Mouse (Mus musculus) bone marrow macrophage, adult 2 months (primary cell): ENCODE measurements around the gene Tmem115. TPM values are rescaled to one million over a fixed set of nuclear protein-coding genes. Genes with fewer than 3 reads are reported as not detected.

Experiments
- H3K27ac ChIP-seq: 2 replicates; pipeline ENCODE4 v1.5.1; 2012; ENCODE audit warnings: low read depth, low read length; ENCODE audit not compliant: insufficient read depth
- H3K4me1 ChIP-seq: 2 replicates; pipeline ENCODE4 v1.6.1; 2012; ENCODE audit warnings: low read length; ENCODE audit not compliant: control insufficient read depth, insufficient read depth
- H3K4me3 ChIP-seq: 2 replicates; pipeline ENCODE4 v1.5.1; 2012; ENCODE audit warnings: mild to moderate bottlenecking, low read length, moderate library complexity; ENCODE audit not compliant: insufficient read depth
- CTCF ChIP-seq: IDR thresholded peaks from 2 replicates; pipeline ENCODE4 v1.5.1; 2012; ENCODE audit warnings: low read depth, mild to moderate bottlenecking, low read length, moderate library complexity
- POLR2A ChIP-seq: IDR thresholded peaks from 2 replicates; pipeline ENCODE4 v1.6.1; 2012; ENCODE audit warnings: mild to moderate bottlenecking, low read depth, low read length, borderline replicate concordance
- polyA plus RNA-seq: library from polyadenylated mRNA; stranded (reverse); fragments of >200 nt; gene quantifications from 2 replicates; pipeline ENCODE4 v1.2.4, GENCODE M21; 2012; ENCODE audit not compliant: missing spikeins, insufficient read depth, insufficient read length

The Tmem115 gene
- polyA plus RNA-seq, 1 experiment, result 20.9 TPM

GRCm38 (mm10) chr9:107579023-107579900 is 45.5 kb downstream of the Tmem115 start:
- peak overlapping the region; percentile 84 for H3K27ac ChIP-seq
- H3K4me3 ChIP-seq, result peak overlapping the region; percentile 2; the same call in 1 of the 2 replicates
- no peak for TF ChIP-seq POLR2A
- no peak for TF ChIP-seq CTCF
- peaks cover 25% of the 10 kb centered on the region for H3K4me1 ChIP-seq

GRCm38 (mm10) chr9:107580501-107581317 is 47.0 kb downstream of the Tmem115 start, which contains the start of gene Hyal3:
Gene Hyal3, plus strand, starts transcription at chr9:107580818.
- H3K4me1 ChIP-seq, result peaks cover 17% of the 10 kb centered on the region
- peak within 1 kb of the TSS; percentile 84 for H3K27ac ChIP-seq

GRCm38 (mm10) chr9:107581584-107581983 is 47.8 kb downstream of the Tmem115 start:
- no peak for TF ChIP-seq CTCF
- no peak for TF ChIP-seq POLR2A
- H3K4me1 ChIP-seq, result peaks cover 19% of the 10 kb centered on the region
- H3K4me3 ChIP-seq, result peak overlapping the region; percentile 69
- H3K27ac ChIP-seq, result peak overlapping the region; percentile 84; the same call in 1 of the 2 replicates

More at GRCm38 (mm10) chr9:107580501-107581317, 47.0 kb downstream of the Tmem115 start, which contains the start of gene Hyal3:
- peak within 1 kb of the TSS; percentile 69 for H3K4me3 ChIP-seq
- TF ChIP-seq CTCF (0 out of 2 replicates have a peak, but pooled peaks have one; percentile 8), POLR2A (0 out of 2 replicates have a peak, but pooled peaks have one; percentile 75)

GRCm38 (mm10) chr9:107582509-107583062 is 48.8 kb downstream of the Tmem115 start:
- TF ChIP-seq POLR2A, result no peak
- TF ChIP-seq CTCF, result no peak
- peaks cover 21% of the 10 kb centered on the region for H3K4me1 ChIP-seq
- H3K4me3 ChIP-seq, result no peak overlapping the region
- H3K27ac ChIP-seq, result no peak overlapping the region

GRCm38 (mm10) chr9:107583174-107583573 is 49.4 kb downstream of the Tmem115 start:
- H3K27ac ChIP-seq, result no peak overlapping the region
- TF ChIP-seq POLR2A (no peak), CTCF (no peak)
- no peak overlapping the region for H3K4me3 ChIP-seq
- H3K4me1 ChIP-seq, result peaks cover 21% of the 10 kb centered on the region

- Histone ChIP-seq H3K27ac (no peak overlapping the region), H3K4me3 (peak overlapping the region; percentile 55; the same call in 1 of the 2 replicates), H3K4me1 (peaks cover 17% of the 10 kb centered on the region)
- TF ChIP-seq POLR2A, result no peak
- TF ChIP-seq CTCF, result no peak
Observed at GRCm38 (mm10) chr9:107586504-107586903, 52.8 kb downstream of the Tmem115 start.

GRCm38 (mm10) chr9:107586974-107587832 is 53.5 kb downstream of the Tmem115 start, which contains the start of gene Ifrd2:
Gene Ifrd2, plus strand, starts transcription at chr9:107587642.
- Histone ChIP-seq H3K27ac (peak within 1 kb of the TSS; percentile 54), H3K4me3 (peak within 1 kb of the TSS; percentile 79), H3K4me1 (peaks cover 14% of the 10 kb centered on the region)
- TF ChIP-seq POLR2A (no peak), CTCF (no peak)

GRCm38 (mm10) chr9:107587833-107588639 is 54.3 kb downstream of the Tmem115 start:
- TF ChIP-seq POLR2A, result no peak
- TF ChIP-seq CTCF, result no peak
- Histone ChIP-seq H3K27ac (peak overlapping the region; percentile 54), H3K4me3 (peak overlapping the region; percentile 79), H3K4me1 (peaks cover 14% of the 10 kb centered on the region)

Other genes starting within 250 kb of the Tmem115 start
- 51.9 and 53.6 TPM in 2 replicates for gene Mapkapk3, start 244.1 kb upstream of the Tmem115 start, polyA plus RNA-seq
- gene Cish, start 237.9 kb upstream of the Tmem115 start, polyA plus RNA-seq, result 0.80 and 0.83 TPM in 2 replicates
- gene Hemk1, start 195.6 kb upstream of the Tmem115 start, polyA plus RNA-seq, result 14.1 and 15.3 TPM in 2 replicates
- gene 6430571L13Rik, start 193.3 kb upstream of the Tmem115 start, polyA plus RNA-seq, result not detected in 2 replicates
- not detected in 2 replicates for gene Cacna2d2, start 134.3 kb upstream of the Tmem115 start, polyA plus RNA-seq
- 18.9 and 30.6 TPM in 2 replicates for gene Cyb561d2, start 8.2 kb downstream of the Tmem115 start, polyA plus RNA-seq
- gene Nprl2, start 8.3 kb downstream of the Tmem115 start, polyA plus RNA-seq, result 19.9 and 22.5 TPM in 2 replicates
- gene Zmynd10, start 13.4 kb downstream of the Tmem115 start, polyA plus RNA-seq, result 0.66 TPM in 1 of 2 replicates, not detected in the other
- 45.1 and 46.2 TPM in 2 replicates for gene Rassf1, start 17.6 kb downstream of the Tmem115 start, polyA plus RNA-seq
- 23.0 and 23.6 TPM in 2 replicates for gene Tusc2, start 29.3 kb downstream of the Tmem115 start, polyA plus RNA-seq
- gene Hyal2, start 34.0 kb downstream of the Tmem115 start, polyA plus RNA-seq, result 8.8 and 10.3 TPM in 2 replicates
- gene Hyal1, start 43.0 kb downstream of the Tmem115 start, polyA plus RNA-seq, result 2.3 and 4.7 TPM in 2 replicates
- gene Naa80, start 44.9 kb downstream of the Tmem115 start, polyA plus RNA-seq, result 16.9 and 21.1 TPM in 2 replicates
- gene Hyal3, start 46.9 kb downstream of the Tmem115 start, polyA plus RNA-seq, result 0.29 and 0.59 TPM in 2 replicates
- gene Ifrd2, start 53.7 kb downstream of the Tmem115 start, polyA plus RNA-seq, result 8.2 and 8.6 TPM in 2 replicates
- not detected in 2 replicates for gene Sema3b, start 75.3 kb downstream of the Tmem115 start, polyA plus RNA-seq
- 994 and 1,017 TPM in 2 replicates for gene Gnai2, start 101.4 kb downstream of the Tmem115 start, polyA plus RNA-seq
- gene Slc38a3, start 135.6 kb downstream of the Tmem115 start, polyA plus RNA-seq, result not detected in 2 replicates
- not detected in 2 replicates for gene Gnat1, start 145.8 kb downstream of the Tmem115 start, polyA plus RNA-seq
- not detected in 2 replicates for gene Sema3f, start 176.5 kb downstream of the Tmem115 start, polyA plus RNA-seq
- gene Rbm5, start 237.1 kb downstream of the Tmem115 start, polyA plus RNA-seq, result 177 and 178 TPM in 2 replicates